8 mouse cellular contexts compared by ENCODE assay signal in the genomic region with DNA sequence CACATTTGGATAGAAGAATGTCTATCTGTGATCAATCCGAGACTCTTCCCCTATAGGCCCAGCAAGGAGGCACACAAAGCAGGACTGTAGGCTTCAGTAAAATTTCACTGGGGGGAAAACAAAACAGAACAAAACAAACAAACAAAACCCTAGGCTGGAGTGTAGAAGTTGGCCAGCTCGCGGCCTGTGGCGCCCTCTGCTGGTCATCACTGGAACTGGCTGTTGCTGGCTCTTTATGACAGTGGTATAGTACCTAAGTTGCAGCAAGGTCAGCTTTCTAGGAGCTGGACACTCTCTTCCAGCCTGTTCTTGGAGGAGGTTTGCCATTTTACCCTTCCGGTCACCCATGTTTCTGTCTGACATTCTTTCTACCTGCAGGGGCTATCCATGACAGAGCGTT. TPM values are rescaled to one million over a fixed set of nuclear protein-coding genes. Genes with fewer than 3 reads are reported as not detected.
A peak's percentile ranks its signal among the peaks of the same experiment; 100 is the strongest.
DNase-seq lines count a peak whose midpoint lies in the region; ATAC-seq and TF ChIP-seq lines count a peak whose summit lies in the region.

No protein-coding gene starts in this region.

- H3K27ac ChIP-seq in liver, embryonic 12.5 days = no peak overlapping the region
- no peak overlapping the region for H3K27ac ChIP-seq in hindbrain, postnatal 0 days
- H3K27ac ChIP-seq in limb, embryonic 10.5 days = no peak overlapping the region
- H3K27ac ChIP-seq in midbrain, embryonic 16.5 days (ENCODE audit: low read length) = no peak overlapping the region

- no peaks in the 10 kb centered on the region for H3K36me3 ChIP-seq in liver, embryonic 12.5 days
- no peaks in the 10 kb centered on the region for H3K36me3 ChIP-seq in hindbrain, postnatal 0 days (ENCODE audit: insufficient read depth, low read length)
- no peaks in the 10 kb centered on the region for H3K36me3 ChIP-seq in limb, embryonic 10.5 days
- H3K36me3 ChIP-seq in midbrain, embryonic 16.5 days (ENCODE audit: control insufficient read depth, insufficient read depth, low read length) = no peaks in the 10 kb centered on the region

- no peak overlapping the region for H3K4me2 ChIP-seq in liver, embryonic 12.5 days
- no peak overlapping the region for H3K4me2 ChIP-seq in hindbrain, postnatal 0 days (ENCODE audit: low read depth, low read length)
- H3K4me2 ChIP-seq in midbrain, embryonic 16.5 days (ENCODE audit: low read length) = no peak overlapping the region

- H3K27me3 ChIP-seq in liver, embryonic 12.5 days (replicated peaks) = 0 out of 2 replicates have a peak, but pooled peaks cover 16% of the 10 kb centered on the region
- 0 out of 2 replicates have a peak, but pooled peaks cover 10% of the 10 kb centered on the region for H3K27me3 ChIP-seq in hindbrain, postnatal 0 days (ENCODE audit: insufficient read depth, low read length)
- no peaks in the 10 kb centered on the region for H3K27me3 ChIP-seq in limb, embryonic 10.5 days (ENCODE audit: low read depth, poor library complexity, severe bottlenecking)
- H3K27me3 ChIP-seq in midbrain, embryonic 16.5 days (ENCODE audit: control insufficient read depth, insufficient read depth, low read depth, low read length) = no peaks in the 10 kb centered on the region; the same call in 1 of the 2 replicates

- WGBS in liver, embryonic 12.5 days (ENCODE audit: insufficient replicate concordance) = 23% methylated on average over 6 of the region's 6 CpGs
- WGBS in hindbrain, postnatal 0 days = 21% methylated on average over 6 of the region's 6 CpGs
- 28% methylated on average over 6 of the region's 6 CpGs for whole genome bisulfite sequencing in limb, embryonic 10.5 days
- WGBS in midbrain, embryonic 16.5 days = 27% methylated on average over 6 of the region's 6 CpGs

- H3K9me3 ChIP-seq in liver, embryonic 12.5 days (replicated peaks) = no peaks in the 10 kb centered on the region
- H3K9me3 ChIP-seq in hindbrain, postnatal 0 days (ENCODE audit: low read length) = no peaks in the 10 kb centered on the region
- H3K9me3 ChIP-seq in limb, embryonic 10.5 days (replicated peaks) = no peaks in the 10 kb centered on the region
- H3K9me3 ChIP-seq in midbrain, embryonic 16.5 days (replicated peaks; ENCODE audit: control insufficient read depth, low read length, poor library complexity, severe bottlenecking) = no peaks in the 10 kb centered on the region

- no peaks in the 10 kb centered on the region for H3K4me1 ChIP-seq in liver, embryonic 12.5 days
- H3K4me1 ChIP-seq in hindbrain, postnatal 0 days (ENCODE audit: insufficient read depth, low read length) = peaks cover 3% of the 10 kb centered on the region; the same call in 1 of the 2 replicates
- H3K4me1 ChIP-seq in limb, embryonic 10.5 days = peaks cover 13% of the 10 kb centered on the region
- H3K4me1 ChIP-seq in midbrain, embryonic 16.5 days (ENCODE audit: control insufficient read depth, insufficient read depth, low read length) = no peaks in the 10 kb centered on the region; the same call in 1 of the 2 replicates

- no peak overlapping the region for H3K9ac ChIP-seq in liver, embryonic 12.5 days
- H3K9ac ChIP-seq in hindbrain, postnatal 0 days (replicated peaks; ENCODE audit: low read length) = no peak overlapping the region
- no peak overlapping the region for H3K9ac ChIP-seq in midbrain, embryonic 16.5 days (ENCODE audit: low read depth, low read length)

- DNase-seq in liver = peak; percentile 57
- peak; percentile 46 to 81 for DNase-seq in cerebellum, adult 18-20 months
- DNase-seq in forelimb bud, embryonic 11.5 days (ENCODE audit: low read depth, low spot score) = peak; percentile 71
- peak; percentile 83 for DNase-seq in hindbrain, postnatal 0 days (ENCODE audit: low spot score)
- peak; percentile 91 for DNase-seq in limb, embryonic 10.5 days (ENCODE audit: low spot score)
- DNase-seq in spleen, postnatal 4 days (ENCODE audit: low spot score in 2 of 2) = peak; percentile 47 to 88

- no peak overlapping the region for H3K4me3 ChIP-seq in liver, embryonic 12.5 days
- no peak overlapping the region for H3K4me3 ChIP-seq in hindbrain, postnatal 0 days (ENCODE audit: low read length)
- no peak overlapping the region for H3K4me3 ChIP-seq in limb, embryonic 10.5 days
- no peak overlapping the region for H3K4me3 ChIP-seq in midbrain, embryonic 16.5 days (ENCODE audit: low read depth, low read length)

- TF ChIP-seq CTCF in hindbrain, postnatal 0 days (IDR thresholded peaks at IDR 0.05; ENCODE audit: low read depth) = peak; percentile 99

- ATAC-seq in liver, embryonic 12.5 days = no peak
- peak; percentile 70 for ATAC-seq in hindbrain, postnatal 0 days
- ATAC-seq in midbrain, embryonic 16.5 days = peak; percentile 82

RNA-seq across cellular contexts. Expression of gene Kcnmb1, which starts 45.2 kb away (rescaled TPM):
- polyA plus RNA-seq in liver, embryonic 12.5 days (2016; fragmentation: Nextera tagmentation; extraction: Ambion mirVana) = 0.11 and 0.18 TPM in 2 replicates
- 0.11 and 0.26 TPM in 2 replicates for total RNA-seq in hindbrain, postnatal 0 days (2014; rRNA removed)
- polyA plus RNA-seq in hindbrain, postnatal 0 days (2015; fragmentation: Nextera tagmentation; extraction: Ambion mirVana) = 0.08 and 0.20 TPM in 2 replicates
- 0.10 TPM in 2 replicates for polyA plus RNA-seq in limb, embryonic 10.5 days (2016; fragmentation: Nextera tagmentation; extraction: Ambion mirVana)
- polyA plus RNA-seq in midbrain, embryonic 16.5 days (2015; fragmentation: Nextera tagmentation; extraction: Ambion mirVana) = 0.20 TPM in 2 replicates
